Mouse (Mus musculus) heart, postnatal 0 days (tissue): ENCODE results near the gene Lmo7. TPM values are rescaled to one million over a fixed set of nuclear protein-coding genes. Genes with fewer than 3 reads are reported as not detected.

Source experiments
- ATAC-seq: fragments of 200-750 bp; cut with Nextera tagmentation; 2 replicates; pipeline ENCODE4 v1.8.0; 2017; ENCODE audit warnings: low read depth, moderate number of reproducible peaks, moderate library complexity; ENCODE audit not compliant: insufficient read depth
- DNase-seq: peaks from one replicate; pipeline ENCODE4 v3.0.0-alpha.2; 2016; ENCODE audit warnings: low spot score
- H3K27ac ChIP-seq: fragments of 300-500 bp; sonication (generic); 2 replicates; pipeline ENCODE4 v1.5.1; 2014; ENCODE audit warnings: low read depth, mild to moderate bottlenecking
- H3K27me3 ChIP-seq: fragments of 300-500 bp; sonication (generic); 2 replicates; pipeline ENCODE4 v1.6.1; 2014; ENCODE audit warnings: low read length, mixed read lengths; ENCODE audit not compliant: control insufficient read depth, insufficient read depth
- H3K36me3 ChIP-seq: fragments of 300-500 bp; sonication (generic); replicated peaks from 2 replicates; pipeline ENCODE4 v1.6.1; 2014; ENCODE audit warnings: low read length, mixed read lengths; ENCODE audit not compliant: control insufficient read depth, insufficient read depth
- H3K4me1 ChIP-seq: fragments of 300-500 bp; sonication (generic); 2 replicates; pipeline ENCODE4 v1.6.1; 2014; ENCODE audit warnings: antibody characterized with exemption; ENCODE audit not compliant: control insufficient read depth, insufficient read depth
- H3K4me2 ChIP-seq: fragments of 300-500 bp; sonication (generic); 2 replicates; pipeline ENCODE4 v1.6.1; 2014; ENCODE audit warnings: low read depth, mild to moderate bottlenecking, low read length, moderate library complexity
- H3K4me3 ChIP-seq: fragments of 300-500 bp; sonication (generic); 2 replicates; pipeline ENCODE4 v1.5.1; 2014; ENCODE audit warnings: low read depth, low read length
- H3K9ac ChIP-seq: fragments of 300-500 bp; sonication (generic); replicated peaks from 2 replicates; pipeline ENCODE4 v1.6.1; 2014; ENCODE audit warnings: low read depth, low read length, mixed read lengths
- H3K9me3 ChIP-seq: fragments of 300-500 bp; sonication (generic); replicated peaks from 2 replicates; pipeline ENCODE4 v1.6.1; 2016; ENCODE audit warnings: low read length; ENCODE audit not compliant: control insufficient read depth
- CTCF ChIP-seq: IDR thresholded peaks from 2 replicates; pipeline ENCODE4 v1.5.1; 2016; ENCODE audit warnings: antibody characterized with exemption, control low read depth, low read depth
- EP300 ChIP-seq: IDR thresholded peaks from 2 replicates; pipeline ENCODE4 v1.6.1; 2016; ENCODE audit warnings: antibody characterized with exemption, low read depth
- WGBS: fragments of 180-500 bp; shearing (Covaris S2); extraction: QIAGEN DNeasy Blood & Tissue Kit; methylation state at CpG from one replicate; pipeline ENCODE4 v1.1.7; 2014; 5-methylcytosine and 5-hydroxymethylcytosine counted together
- polyA plus RNA-seq: library from polyadenylated mRNA; unstranded; fragments of >200 nt; fragmentation: Nextera tagmentation; extraction: Ambion mirVana; gene quantifications from 2 replicates; pipeline ENCODE4 v1.2.1, GENCODE M21; 2015
- total RNA-seq: library from RNA; depleted of rRNA; stranded (reverse); fragments of >200 nt; gene quantifications from 2 replicates; pipeline ENCODE4 v1.2.3, GENCODE M21; 2014; ENCODE audit warnings: low replicate concordance

Lmo7 gene
- total and polyA plus RNA-seq, 2 experiments from 2014 or later: 169 to 308 TPM

DNA sequence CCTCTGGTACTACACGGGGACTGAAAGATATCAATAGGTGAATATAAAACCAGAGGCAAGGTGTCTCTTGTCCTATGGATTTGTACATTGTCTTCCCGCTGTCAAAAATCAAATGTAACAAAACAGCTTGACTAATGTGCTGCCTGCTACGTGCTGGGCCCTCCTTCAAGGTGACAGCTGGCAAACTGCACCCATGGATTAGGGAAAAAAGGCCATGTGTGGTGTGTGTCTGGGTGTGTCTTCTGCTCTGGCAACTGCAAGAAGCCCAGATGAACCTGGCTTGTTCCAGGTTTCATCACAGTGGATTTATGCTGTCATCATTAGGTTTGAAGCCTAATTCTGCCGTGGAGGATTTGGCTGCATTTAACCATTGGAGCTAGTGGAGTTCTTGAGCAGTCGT is 174.0 kb downstream of the Lmo7 start:
- no peak overlapping the region for H3K9ac ChIP-seq
- peaks cover 68% of the 10 kb centered on the region for H3K36me3 ChIP-seq
- no peak for ATAC-seq
- TF ChIP-seq CTCF (no peak), EP300 (no peak)
- no peaks in the 10 kb centered on the region for H3K27me3 ChIP-seq
- H3K27ac ChIP-seq: no peak overlapping the region
- no peaks in the 10 kb centered on the region for H3K9me3 ChIP-seq
- H3K4me1 ChIP-seq: peaks cover 27% of the 10 kb centered on the region
- DNase-seq: no peak
- WGBS: 61% methylated on average over 5 of the region's 5 CpGs
- no peak overlapping the region for H3K4me3 ChIP-seq
- no peak overlapping the region for H3K4me2 ChIP-seq

DNA sequence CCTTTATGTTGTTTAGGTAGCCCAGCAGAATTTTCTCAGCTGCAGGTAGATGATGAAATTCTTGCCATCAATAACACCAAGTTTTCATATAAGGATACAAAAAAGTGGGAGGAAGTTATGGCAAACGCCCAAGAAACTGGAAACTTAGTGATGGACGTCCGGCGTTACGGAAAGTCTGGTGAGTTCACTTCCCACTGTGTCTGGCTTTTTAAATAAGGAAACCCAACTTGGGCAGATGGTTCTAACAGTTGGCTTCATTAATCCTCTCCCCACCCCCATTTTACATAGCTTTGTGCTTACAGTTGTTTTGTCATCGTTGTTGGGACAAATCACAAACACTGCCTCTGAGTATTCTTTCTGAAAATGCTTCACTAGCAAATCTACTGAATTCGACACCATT is 182.2 kb downstream of the Lmo7 start:
- no peak overlapping the region for H3K4me2 ChIP-seq
- no peak overlapping the region for H3K4me3 ChIP-seq
- TF ChIP-seq CTCF: no peak
- no peak for TF ChIP-seq EP300
- WGBS: 66% methylated on average over 7 of the region's 7 CpGs
- no peaks in the 10 kb centered on the region for H3K9me3 ChIP-seq
- H3K27me3 ChIP-seq: no peaks in the 10 kb centered on the region
- H3K9ac ChIP-seq: no peak overlapping the region
- ATAC-seq: no peak
- no peak for DNase-seq
- peak overlapping the region; percentile 49; the same call in 1 of the 2 replicates for H3K27ac ChIP-seq
- H3K4me1 ChIP-seq: no peaks in the 10 kb centered on the region
- peaks cover 44% of the 10 kb centered on the region for H3K36me3 ChIP-seq

DNA sequence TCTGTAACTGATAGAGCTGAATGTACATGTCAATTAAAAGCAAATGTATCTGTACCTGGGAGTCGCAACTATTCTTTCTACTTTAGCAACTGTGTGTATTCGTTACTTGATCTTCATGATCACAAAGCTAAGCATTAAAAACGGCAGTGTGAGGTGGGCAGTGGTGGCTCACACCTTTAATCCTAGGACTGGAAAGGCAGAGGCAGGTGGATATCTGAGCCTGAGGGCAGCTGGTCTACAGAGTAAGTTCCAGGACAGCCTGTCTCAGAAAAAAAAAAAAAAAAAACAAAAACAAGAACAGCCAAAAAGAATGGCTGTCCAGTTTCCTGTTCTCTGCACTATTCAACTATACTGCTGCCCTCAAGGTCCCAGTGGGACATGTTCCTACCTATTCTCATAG is 182.6 kb downstream of the Lmo7 start:
- H3K9me3 ChIP-seq: no peaks in the 10 kb centered on the region
- ATAC-seq: no peak
- 84% methylated on average over 3 of the region's 3 CpGs for WGBS
- H3K27me3 ChIP-seq: no peaks in the 10 kb centered on the region
- no peak overlapping the region for H3K4me3 ChIP-seq
- H3K9ac ChIP-seq: no peak overlapping the region
- TF ChIP-seq EP300 (no peak), CTCF (no peak)
- H3K4me2 ChIP-seq: no peak overlapping the region
- peak overlapping the region; percentile 49; the same call in 1 of the 2 replicates for H3K27ac ChIP-seq
- DNase-seq: no peak
- no peaks in the 10 kb centered on the region for H3K4me1 ChIP-seq
- H3K36me3 ChIP-seq: peaks cover 46% of the 10 kb centered on the region

DNA sequence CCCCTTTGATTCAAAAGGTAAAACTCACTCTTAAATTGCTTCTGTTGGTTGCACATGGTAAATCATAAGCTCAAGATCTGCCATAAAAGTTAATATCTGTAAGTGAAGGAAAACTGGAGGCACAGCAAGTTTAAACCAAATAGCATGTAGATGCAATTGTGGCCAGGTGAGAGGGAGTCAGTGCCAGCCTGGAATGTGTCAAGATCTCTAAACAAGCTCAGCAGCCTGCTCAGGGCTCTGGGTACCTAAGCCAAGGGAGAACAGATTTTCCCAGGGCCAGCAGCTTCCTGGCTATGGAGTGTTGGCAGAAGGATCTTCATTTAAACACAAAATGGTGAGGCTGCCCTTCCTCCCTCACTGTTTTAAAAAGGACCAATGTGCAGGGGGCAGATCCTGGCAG is 184.6 kb downstream of the Lmo7 start:
- no peaks in the 10 kb centered on the region for H3K27me3 ChIP-seq
- no peak overlapping the region for H3K4me3 ChIP-seq

DNA sequence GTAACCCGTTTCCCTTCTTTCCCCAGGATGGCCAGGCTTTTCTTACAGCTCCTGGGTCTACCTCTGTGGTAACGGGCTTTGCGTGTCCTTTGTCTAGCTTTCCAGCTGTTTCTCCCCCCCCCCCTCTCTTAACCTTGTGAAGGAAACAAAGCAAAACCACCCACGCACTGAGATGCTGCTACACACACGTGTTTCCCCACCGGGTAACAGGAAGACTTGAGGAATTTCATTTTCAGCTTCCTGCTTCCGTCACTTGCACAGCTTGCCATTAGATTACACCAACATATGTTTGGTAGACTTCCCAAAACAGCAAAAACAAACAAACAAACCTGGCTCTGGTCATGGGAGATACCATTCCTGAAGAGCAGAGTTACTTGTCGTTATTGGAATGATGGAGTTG is 186.1 kb downstream of the Lmo7 start:
- 50% methylated on average over 8 of the region's 8 CpGs for whole genome bisulfite sequencing
- no peak overlapping the region for H3K9ac ChIP-seq
- H3K4me2 ChIP-seq: no peak overlapping the region

More for the DNA sequence above, 184.6 kb downstream of the Lmo7 start:
- H3K4me2 ChIP-seq: no peak overlapping the region
- no peak overlapping the region for H3K27ac ChIP-seq
- no peaks in the 10 kb centered on the region for H3K9me3 ChIP-seq
- DNase-seq (no peak), ATAC-seq (no peak)
- no peaks in the 10 kb centered on the region for H3K4me1 ChIP-seq
- H3K9ac ChIP-seq: no peak overlapping the region
- peaks cover 61% of the 10 kb centered on the region for H3K36me3 ChIP-seq
- TF ChIP-seq EP300 (no peak), CTCF (no peak)

DNA sequence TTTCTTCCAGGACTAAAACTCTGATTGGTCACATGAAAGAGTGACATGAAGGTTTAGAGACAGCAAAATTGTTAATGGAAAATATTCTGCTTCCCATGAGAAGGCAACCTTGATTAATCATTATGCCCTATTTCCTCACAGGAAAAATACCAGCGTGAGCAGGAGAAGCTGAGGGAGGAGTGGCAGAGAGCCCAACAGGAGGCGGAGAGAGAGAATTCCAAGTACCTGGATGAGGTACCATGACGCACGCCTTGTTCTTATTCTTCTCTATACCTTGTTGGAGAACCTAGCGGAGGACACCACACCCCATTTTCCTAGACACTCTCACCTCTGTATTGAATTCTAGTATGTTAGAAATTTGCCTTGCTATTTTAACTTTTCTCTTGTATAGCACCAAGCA is 188.7 kb downstream of the Lmo7 start:
- Histone ChIP-seq H3K4me3 (no peak overlapping the region), H3K4me1 (no peaks in the 10 kb centered on the region), H3K4me2 (no peak overlapping the region), H3K27ac (no peak overlapping the region), H3K9me3 (no peaks in the 10 kb centered on the region), H3K36me3 (peaks cover 74% of the 10 kb centered on the region), H3K27me3 (no peaks in the 10 kb centered on the region), H3K9ac (no peak overlapping the region)
- TF ChIP-seq CTCF: no peak
- TF ChIP-seq EP300: no peak
- no peak for DNase-seq
- WGBS: 87% methylated on average over 5 of the region's 5 CpGs
- ATAC-seq: no peak

More for the DNA sequence above, 186.1 kb downstream of the Lmo7 start:
- no peaks in the 10 kb centered on the region for H3K4me1 ChIP-seq
- H3K9me3 ChIP-seq: no peaks in the 10 kb centered on the region
- H3K27me3 ChIP-seq: no peaks in the 10 kb centered on the region
- no peak overlapping the region for H3K27ac ChIP-seq
- DNase-seq: no peak
- H3K36me3 ChIP-seq: peaks cover 77% of the 10 kb centered on the region
- TF ChIP-seq CTCF (no peak), EP300 (peak; percentile 70)
- no peak overlapping the region for H3K4me3 ChIP-seq
- peak; percentile 64 for ATAC-seq
